ENCODE assay signal across 19 mouse cellular contexts in genomic region chr1:51909204-51909603, GRCm38 (mm10). TPM values are rescaled to one million over a fixed set of nuclear protein-coding genes. Genes with fewer than 3 reads are reported as not detected.
DNase-seq lines count a peak whose midpoint lies in the region; ATAC-seq and TF ChIP-seq lines count a peak whose summit lies in the region.
"Had no signal": no experiment of that assay in that cellular context is flagged by ENCODE, and none has a peak within 500 bp of the region (broad histone marks: within the 10 kb centered on the region; RNA-seq: fewer than 3 reads in every experiment).

No protein-coding gene starts in this region.

- no peak overlapping the region for H3K27ac ChIP-seq in hindbrain, embryonic 14.5 days
- H3K27ac ChIP-seq in hindbrain, embryonic 10.5 days: no peak overlapping the region
- no peak overlapping the region for H3K27ac ChIP-seq in liver, postnatal 0 days (ENCODE audit: low read depth)
- H3K27ac ChIP-seq: embryonic facial prominence, embryonic 10.5 days; neural tube, embryonic 13.5 days had no signal

- ATAC-seq in hindbrain, embryonic 14.5 days (ENCODE audit: low FRiP score): peak; percentile 44; the same call in 1 of the 2 replicates
- ATAC-seq in liver, postnatal 0 days: no peak
- no peak for ATAC-seq in activated CD4-positive, CD25-positive, alpha-beta regulatory T cell, adult 4 months
- ATAC-seq: forebrain, postnatal 0 days; inflammation-experienced regulatory T-cells, adult 6 months had no signal

- H3K9ac ChIP-seq in hindbrain, embryonic 14.5 days: no peak overlapping the region
- 0 out of 2 replicates have a peak overlapping the region, but pooled peaks have one; percentile 7 for H3K9ac ChIP-seq in liver, postnatal 0 days (replicated peaks)
- H3K9ac ChIP-seq: forebrain, postnatal 0 days; neural tube, embryonic 13.5 days had no signal

- TF ChIP-seq EP300 in liver, postnatal 0 days (IDR thresholded peaks at IDR 0.05; ENCODE audit: low read depth): no peak

- H3K36me3 ChIP-seq in hindbrain, embryonic 14.5 days (replicated peaks; ENCODE audit: control insufficient read depth, insufficient read depth): no peaks in the 10 kb centered on the region
- H3K36me3 ChIP-seq in hindbrain, embryonic 10.5 days: peaks cover 22% of the 10 kb centered on the region; the same call in 1 of the 2 replicates
- no peaks in the 10 kb centered on the region for H3K36me3 ChIP-seq in liver, postnatal 0 days (replicated peaks; ENCODE audit: insufficient read depth, low read length)
- H3K36me3 ChIP-seq: neural tube, embryonic 13.5 days had no signal

- no peak overlapping the region for H3K4me2 ChIP-seq in hindbrain, embryonic 14.5 days (replicated peaks)
- H3K4me2 ChIP-seq in liver, postnatal 0 days (ENCODE audit: low read depth, low read length): no peak overlapping the region
- H3K4me2 ChIP-seq: neural tube, embryonic 13.5 days had no signal

- whole genome bisulfite sequencing in hindbrain, embryonic 14.5 days: 64% methylated on average over 2 of the region's 2 CpGs
- WGBS in hindbrain, embryonic 10.5 days: 71% methylated on average over 2 of the region's 2 CpGs
- 57% methylated on average over 2 of the region's 2 CpGs for WGBS in liver, postnatal 0 days (ENCODE audit: insufficient replicate concordance)

- no peaks in the 10 kb centered on the region for H3K9me3 ChIP-seq in hindbrain, embryonic 14.5 days (ENCODE audit: control insufficient read depth, low read length)
- H3K9me3 ChIP-seq in hindbrain, embryonic 10.5 days: no peaks in the 10 kb centered on the region
- H3K9me3 ChIP-seq in liver, postnatal 0 days (ENCODE audit: low read length): no peaks in the 10 kb centered on the region
- H3K9me3 ChIP-seq: embryonic facial prominence, embryonic 10.5 days; neural tube, embryonic 13.5 days had no signal

- DNase-seq in hindbrain, embryonic 14.5 days (ENCODE audit: low spot score): no peak
- DNase-seq in hindbrain, embryonic 10.5 days (ENCODE audit: low spot score): no peak
- DNase-seq in liver, postnatal 0 days: no peak
- no peak for DNase-seq in liver
- peak; percentile 20 for DNase-seq in NIH3T3 (ENCODE audit: low read depth)
- DNase-seq in brain, embryonic 14.5 days (ENCODE audit: low read depth): peak; percentile 47
- DNase-seq: adrenal gland, adult 8-10 months; cerebellum, adult 18-20 months; forebrain, postnatal 0 days; gastrocnemius, postnatal 14 days; heart, postnatal 10 days; kidney, adult 8-10 months; kidney, postnatal 25 days; lung, postnatal 14 days had no signal

- no peak for TF ChIP-seq CTCF in liver, postnatal 0 days (IDR thresholded peaks at IDR 0.05; ENCODE audit: low read depth)
- TF ChIP-seq CTCF in brain, embryonic 14.5 days (IDR thresholded peaks at IDR 0.05; ENCODE audit: borderline replicate concordance, extremely low read depth, insufficient read depth, insufficient read length): no peak

- H3K4me3 ChIP-seq in hindbrain, embryonic 14.5 days (replicated peaks; ENCODE audit: low read length): no peak overlapping the region
- H3K4me3 ChIP-seq in hindbrain, embryonic 10.5 days: no peak overlapping the region
- H3K4me3 ChIP-seq in liver, postnatal 0 days (ENCODE audit: low read depth, low read length): no peak overlapping the region
- H3K4me3 ChIP-seq: embryonic facial prominence, embryonic 10.5 days; megakaryocyte, embryonic 14.5 days; neural tube, embryonic 13.5 days had no signal

- TF ChIP-seq POLR2A in brain, embryonic 14.5 days (IDR thresholded peaks at IDR 0.05; ENCODE audit: borderline replicate concordance, extremely low read depth, insufficient read depth, insufficient read length, poor library complexity, severe bottlenecking): no peak

- no peaks in the 10 kb centered on the region for H3K27me3 ChIP-seq in hindbrain, embryonic 14.5 days (ENCODE audit: control insufficient read depth, insufficient read depth, low read length)
- no peaks in the 10 kb centered on the region for H3K27me3 ChIP-seq in hindbrain, embryonic 10.5 days (ENCODE audit: insufficient read depth, poor library complexity, severe bottlenecking)
- H3K27me3 ChIP-seq in liver, postnatal 0 days (ENCODE audit: insufficient read depth, low read length): no peaks in the 10 kb centered on the region
- H3K27me3 ChIP-seq: neural tube, embryonic 13.5 days had no signal

- H3K4me1 ChIP-seq in hindbrain, embryonic 14.5 days (replicated peaks; ENCODE audit: control insufficient read depth, insufficient read depth, low read length): peaks cover 43% of the 10 kb centered on the region
- peaks cover 66% of the 10 kb centered on the region for H3K4me1 ChIP-seq in hindbrain, embryonic 10.5 days (replicated peaks)
- peaks cover 31% of the 10 kb centered on the region for H3K4me1 ChIP-seq in liver, postnatal 0 days (ENCODE audit: insufficient read depth)

RNA-seq across cellular contexts. Expression of gene Myo1b, which starts 6.7 kb away (rescaled TPM):
- polyA plus RNA-seq in hindbrain, embryonic 14.5 days (2014; fragmentation: Nextera tagmentation; extraction: Ambion mirVana): 74.5 and 81.5 TPM in 2 replicates
- polyA plus RNA-seq in hindbrain, embryonic 10.5 days (2016; fragmentation: Nextera tagmentation; extraction: Ambion mirVana): 72.6 and 77.6 TPM in 2 replicates
- polyA plus RNA-seq in liver, postnatal 0 days (2015; fragmentation: Nextera tagmentation; extraction: Ambion mirVana): 10.7 and 12.6 TPM in 2 replicates
- polyA plus RNA-seq in brain, embryonic 14.5 days (2012; rRNA removed): 57.9 and 59.1 TPM in 2 replicates
- polyA plus RNA-seq in activated CD4-positive, CD25-positive, alpha-beta regulatory T cell, adult 4 months (2017; shearing (Covaris generic)): 1 to 10 TPM; 1.1 to 1.3 TPM

Comparison
In these comparisons a context has a peak if more than half of its experiments do, and no peak if none do; other contexts are left out.
1. DNase-seq: peak in NIH3T3 (single experiment) and brain, embryonic 14.5 days (single experiment); none in hindbrain, embryonic 14.5 days (single experiment), hindbrain, embryonic 10.5 days (single experiment), liver, postnatal 0 days (single experiment) and liver (single experiment).